Mouse (Mus musculus) layer of hippocampus, adult 9-10 months (tissue): ENCODE results near the gene Crybb1.

Experiments
- DNase-seq: peaks from one replicate; pipeline ENCODE4 v3.0.0; 2022; ENCODE audit warnings: low spot score

The Crybb1 gene

DNA sequence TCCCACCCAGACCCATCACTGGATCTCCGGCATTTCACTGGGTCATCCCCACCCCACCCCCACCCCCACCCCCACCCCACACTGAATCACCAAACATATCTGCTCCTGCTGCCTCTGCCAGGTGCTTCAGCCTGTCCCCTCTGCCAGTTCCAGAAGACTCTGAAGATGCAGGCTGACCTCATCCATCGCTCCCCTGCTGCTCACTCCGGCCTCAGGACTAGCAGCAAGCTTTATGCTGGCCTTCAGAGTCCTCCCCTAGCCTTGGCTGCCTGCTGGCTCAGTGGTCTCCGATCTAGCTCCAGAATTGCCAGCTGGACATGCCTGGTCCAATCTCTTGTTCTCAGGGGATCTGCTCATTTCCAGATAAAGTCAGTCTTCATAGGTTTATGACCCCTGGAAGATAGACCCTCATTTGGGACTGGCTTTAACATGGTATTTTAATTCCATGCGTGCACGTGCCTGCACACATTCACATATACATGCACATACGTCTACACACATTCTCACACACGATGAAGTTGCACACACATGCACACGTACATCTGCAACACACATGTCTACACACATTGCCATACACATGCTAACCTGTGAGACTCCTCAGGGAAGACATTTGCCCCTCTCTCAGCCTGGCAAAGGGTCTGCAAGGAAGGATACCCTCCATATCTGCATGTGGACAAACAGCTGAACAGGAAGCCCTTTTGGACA, 17.6 kb upstream of the Crybb1 start:
- no peak for DNase-seq

DNA sequence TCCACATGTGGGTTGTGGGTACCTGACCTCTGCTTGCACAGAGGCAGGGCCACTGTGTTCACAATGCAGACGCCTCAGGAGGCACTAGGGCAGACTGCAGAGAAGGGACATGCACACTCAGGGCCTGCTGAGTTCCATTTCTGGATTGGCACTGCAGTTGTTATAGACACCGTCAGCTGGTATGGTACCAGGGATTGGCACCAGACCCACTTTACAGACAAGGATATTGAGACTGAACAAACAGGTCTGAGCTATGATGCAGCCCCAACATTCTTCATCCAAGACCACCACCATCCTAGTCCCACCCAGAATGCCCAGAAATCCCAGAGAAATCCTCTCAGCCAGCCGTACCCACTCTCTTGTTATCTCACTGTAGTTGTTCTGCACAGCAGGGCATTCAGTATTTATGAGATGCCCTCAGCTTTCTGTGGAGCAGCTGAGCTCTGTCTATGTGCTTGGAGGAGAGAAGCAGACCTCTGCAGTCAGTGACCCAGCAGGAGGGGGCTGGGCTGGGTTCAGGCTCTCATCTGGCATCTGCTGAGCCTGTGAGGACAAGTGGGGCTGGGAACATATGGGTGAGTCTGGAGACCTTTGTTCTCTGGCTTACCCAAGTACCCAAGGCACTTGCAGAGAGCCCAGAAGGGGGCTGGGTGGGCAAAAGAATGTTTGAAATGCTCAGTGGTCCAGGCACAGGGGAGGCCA, 16.7 kb upstream of the Crybb1 start:
- DNase-seq: no peak

DNA sequence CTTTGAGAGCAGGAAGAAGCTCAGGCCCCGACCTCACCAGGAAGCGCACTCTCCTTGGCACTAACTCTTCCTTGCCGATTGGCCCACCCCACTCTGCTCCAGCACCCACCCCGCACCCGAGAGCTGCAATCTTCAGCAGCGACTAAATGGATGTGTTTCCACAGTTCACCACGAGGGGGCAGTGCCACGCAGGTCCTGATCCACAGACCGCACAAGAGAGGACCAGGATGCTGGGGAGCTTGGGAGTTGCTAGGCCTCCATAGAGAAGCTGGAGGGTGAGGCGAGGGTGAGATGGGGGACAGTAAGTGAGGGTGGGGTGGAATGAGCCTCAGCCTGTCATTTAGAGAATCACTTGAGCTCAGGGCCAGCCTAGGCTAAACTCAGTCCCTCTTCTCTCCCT, 14.9 kb upstream of the Crybb1 start:
- peak; percentile 86 for DNase-seq

- no peak for DNase-seq
These were observed 13.8 kb upstream of the Crybb1 start for GRCm38 (mm10) chr5:112241849-112242248.

- no peak for DNase-seq
These were observed 13.2 kb upstream of the Crybb1 start for GRCm38 (mm10) chr5:112242361-112242778.

DNA sequence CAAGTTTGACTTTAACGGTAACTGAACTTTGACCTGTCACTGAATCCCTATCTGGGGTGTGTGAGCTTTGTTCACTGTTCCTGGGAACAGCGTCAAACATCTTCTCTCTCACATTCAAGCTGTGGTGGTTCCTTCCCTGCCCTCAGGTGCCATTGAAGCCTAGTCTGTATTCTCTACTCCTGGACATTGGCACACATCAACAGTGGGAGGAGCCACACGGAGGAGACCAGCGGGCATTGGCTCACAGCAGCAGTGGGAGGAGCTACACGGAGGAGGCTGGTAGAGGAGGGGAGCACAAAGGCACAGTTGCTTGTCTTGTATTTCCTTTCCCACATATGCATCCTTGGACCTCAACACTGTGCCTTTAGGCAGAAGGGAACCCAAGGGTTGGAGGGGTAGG, 12.6 kb upstream of the Crybb1 start:
- no peak for DNase-seq

DNA sequence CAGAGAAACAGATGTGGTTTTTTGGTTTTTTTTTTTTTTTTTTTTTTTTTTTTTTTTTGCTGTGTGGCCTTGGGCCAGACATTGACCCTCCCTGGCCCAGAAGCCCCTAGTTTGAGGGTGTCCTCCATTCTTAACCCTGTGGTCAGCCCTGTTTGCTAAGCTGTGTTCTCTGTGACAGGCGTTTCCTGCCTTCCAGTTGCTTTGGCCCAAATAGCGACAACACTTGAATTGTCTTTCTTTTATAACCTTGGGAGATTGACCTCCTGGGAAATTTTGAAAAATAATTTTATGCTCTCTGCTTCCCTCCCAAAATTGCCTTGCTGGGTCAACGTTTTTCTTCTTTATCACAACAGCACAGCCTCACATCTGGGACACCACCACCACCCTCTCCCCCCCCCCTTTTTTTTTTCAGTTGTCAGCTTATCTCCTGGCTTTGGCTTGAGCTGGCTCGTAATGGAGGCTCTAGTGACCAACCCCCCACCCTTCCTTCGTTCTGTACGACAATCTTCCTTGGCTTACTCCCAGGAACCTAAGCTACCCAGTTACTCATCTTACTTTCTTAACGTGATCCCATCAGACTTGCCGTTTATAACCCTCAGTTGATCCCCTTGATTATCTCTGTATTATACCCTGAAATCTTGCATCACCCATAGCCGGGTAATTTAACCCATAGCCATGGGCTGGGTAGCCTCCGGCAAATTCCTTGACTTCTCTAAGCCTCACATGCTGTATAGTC, 11.9 kb upstream of the Crybb1 start:
- DNase-seq: no peak

- DNase-seq: no peak
These were observed 11.4 kb upstream of the Crybb1 start for GRCm38 (mm10) chr5:112244275-112244562.

DNA sequence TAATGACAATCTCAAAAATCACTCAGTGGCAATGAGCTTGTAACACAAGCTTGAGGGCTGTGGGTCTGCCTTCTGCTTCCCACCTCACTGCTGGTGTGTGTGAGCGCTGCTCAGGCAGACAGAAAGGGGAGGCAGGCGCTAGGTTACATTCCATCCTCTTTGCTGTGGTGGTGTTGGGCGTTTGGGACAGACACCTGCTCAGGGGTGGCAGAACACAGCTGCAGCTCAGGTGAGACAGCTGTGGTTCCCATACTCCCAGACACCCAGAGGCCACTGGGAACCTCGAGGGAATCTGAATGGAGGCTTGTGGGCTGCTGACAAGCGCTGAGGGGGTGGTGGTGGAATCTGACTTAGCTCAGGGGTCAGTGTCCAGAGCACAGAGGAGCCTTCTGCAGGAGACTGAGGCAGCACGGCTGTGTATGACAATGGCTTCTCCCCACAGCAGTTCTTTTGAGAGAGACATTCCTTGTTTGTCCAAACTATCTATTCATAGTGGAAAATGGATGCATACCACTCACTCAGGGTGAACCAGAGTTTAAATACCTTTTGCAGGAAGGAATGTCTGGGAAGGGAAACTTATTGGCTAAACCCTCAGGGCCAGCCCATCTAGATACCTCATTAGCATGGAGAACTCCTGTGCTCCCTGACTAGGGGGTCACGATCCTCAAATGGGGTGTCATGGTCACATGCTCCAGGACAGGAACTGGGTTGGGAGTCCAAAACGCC, 10.6 kb upstream of the Crybb1 start:
- no peak for DNase-seq

GRCm38 (mm10) chr5:112247399-112247798, 8.2 kb upstream of the Crybb1 start:
- no peak for DNase-seq

GRCm38 (mm10) chr5:112249106-112249505, 6.5 kb upstream of the Crybb1 start:
- DNase-seq: no peak

GRCm38 (mm10) chr5:112252400-112252799, 3.2 kb upstream of the Crybb1 start, which contains the start of gene Cryba4:
Gene Cryba4, minus strand, starts transcription at chr5:112252518.
- DNase-seq: no peak

- DNase-seq: no peak
These were observed 2.4 kb upstream of the Crybb1 start for GRCm38 (mm10) chr5:112253169-112253568.

DNA sequence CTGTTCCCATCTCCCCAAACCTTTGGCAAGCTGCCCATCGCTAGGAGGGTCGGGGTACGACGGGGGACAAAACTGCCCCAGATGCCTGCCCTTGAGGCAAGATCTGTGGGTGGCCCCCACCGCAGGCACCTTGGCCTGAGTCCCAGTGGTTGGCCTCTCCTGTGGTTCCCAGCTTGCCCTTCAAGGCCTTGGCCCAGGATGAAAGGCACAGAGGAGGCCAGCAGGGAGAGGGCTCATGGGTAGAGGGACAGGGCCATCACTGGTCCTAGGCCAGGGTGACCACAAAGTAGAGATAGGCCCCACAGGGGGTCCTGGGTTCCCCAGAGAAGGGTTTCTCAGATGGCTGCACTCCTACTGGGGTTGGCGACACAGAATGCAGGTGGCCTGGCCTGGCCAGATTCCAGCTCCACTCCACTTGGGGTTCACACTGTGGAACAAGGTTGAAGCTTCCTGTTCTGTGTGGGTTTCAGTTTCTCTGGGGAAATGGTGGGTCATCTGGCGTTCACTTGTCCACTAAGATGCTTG, 1.3 kb upstream of the Crybb1 start:
- no peak for DNase-seq

DNA sequence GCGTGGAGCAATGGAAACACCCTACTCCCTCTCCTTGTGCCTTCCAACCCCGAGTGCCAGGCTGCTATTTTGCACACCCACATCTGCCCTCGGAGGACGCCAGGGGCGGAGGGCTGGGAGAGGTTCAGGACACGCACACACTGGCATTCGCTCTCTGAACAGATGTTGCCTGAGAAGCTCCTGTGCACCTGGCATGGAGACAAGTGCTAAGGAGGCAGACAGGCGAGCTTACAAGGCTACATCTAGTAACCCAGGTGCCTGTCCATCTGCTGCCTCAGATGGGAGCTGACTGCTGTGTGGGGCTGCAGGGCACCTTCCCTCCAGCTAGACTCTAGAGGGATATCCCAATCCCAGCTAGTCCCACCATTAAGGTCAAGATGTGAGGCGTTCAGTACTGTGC, 842 bp downstream of the Crybb1 start:
- DNase-seq: no peak

- no peak for DNase-seq
These were observed 2.3 kb downstream of the Crybb1 start for GRCm38 (mm10) chr5:112257896-112258295.

DNA sequence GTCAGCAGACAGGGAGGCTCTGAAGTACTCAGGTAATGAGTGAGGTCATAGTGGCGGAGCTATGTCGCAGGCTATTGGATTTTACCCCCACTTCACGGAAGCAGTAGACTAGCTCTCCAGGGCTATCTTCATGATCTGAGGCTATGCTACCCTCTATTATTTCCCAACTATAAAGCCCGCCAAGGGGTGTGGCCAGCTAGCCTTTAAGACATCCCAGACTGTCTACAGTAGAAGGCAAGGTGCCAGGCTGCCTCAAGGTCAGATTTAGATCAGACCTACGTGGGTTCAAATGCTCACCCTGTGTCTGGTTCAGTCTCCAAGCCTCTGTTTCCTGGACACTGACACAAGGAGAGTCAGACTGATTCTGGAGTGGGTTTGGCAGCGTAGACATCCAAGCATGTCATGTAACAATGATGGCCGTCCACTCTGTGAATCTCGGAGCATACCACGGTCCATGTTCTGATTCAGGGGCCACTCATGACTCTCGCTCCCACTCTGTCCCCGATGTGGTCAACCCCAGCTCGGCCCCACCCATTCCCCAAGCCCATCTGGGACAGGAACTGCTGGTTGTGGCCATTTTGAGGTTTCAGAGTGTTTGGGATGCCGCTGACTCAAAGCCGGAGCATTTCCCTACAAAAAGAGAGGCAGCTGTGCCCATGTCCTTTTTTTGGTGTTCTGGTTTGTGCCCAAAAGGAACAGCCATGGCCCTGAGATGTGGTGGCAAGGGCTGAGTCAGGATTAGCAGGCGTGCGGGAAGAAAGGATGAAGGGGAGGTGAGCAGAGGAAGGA, 4.4 kb downstream of the Crybb1 start:
- no peak for DNase-seq

GRCm38 (mm10) chr5:112260818-112261217, 5.2 kb downstream of the Crybb1 start:
- DNase-seq: no peak

GRCm38 (mm10) chr5:112264099-112264498, 8.5 kb downstream of the Crybb1 start:
- DNase-seq: no peak

DNA sequence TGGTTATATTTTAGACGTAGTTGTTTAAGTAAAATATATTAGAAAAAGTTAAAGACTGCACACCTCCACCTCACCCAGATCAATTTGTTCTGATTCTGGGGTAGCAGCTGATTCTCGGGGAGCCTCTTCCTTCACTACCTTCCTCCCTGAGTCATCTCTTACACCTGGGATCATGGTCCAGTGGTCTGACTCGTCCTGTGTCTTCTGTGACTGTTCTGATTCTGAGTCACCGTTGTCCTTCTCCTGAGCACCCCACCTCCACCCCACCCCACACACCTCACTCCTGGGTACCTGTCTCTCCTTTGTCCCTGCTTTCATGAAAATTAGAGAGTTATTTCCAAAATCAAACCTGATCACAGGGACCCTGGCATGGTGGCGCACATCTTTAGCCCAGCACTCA, 9.5 kb downstream of the Crybb1 start:
- DNase-seq: no peak

DNA sequence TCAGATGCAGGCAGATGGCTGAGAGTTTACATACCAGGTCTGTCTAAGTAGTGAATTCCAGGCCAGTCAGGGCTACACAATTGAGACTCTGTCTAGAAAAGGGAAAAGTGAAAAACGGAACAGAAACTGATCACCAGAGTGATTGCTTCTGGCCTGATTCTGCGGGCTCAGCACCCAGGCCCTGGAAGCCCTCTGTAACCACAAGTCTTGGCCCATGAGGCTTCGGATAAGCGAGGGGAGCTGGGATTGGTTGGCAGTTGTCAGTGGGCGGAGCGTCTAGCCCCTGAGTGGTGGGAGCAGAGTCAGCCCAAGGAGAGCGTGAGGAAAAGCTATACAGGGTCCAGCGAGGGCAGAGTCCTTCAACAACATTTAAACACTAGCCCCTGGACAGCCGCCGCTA, 9.9 kb downstream of the Crybb1 start:
- DNase-seq: no peak
